Mouse (Mus musculus) thymus, adult 2 months (tissue): ENCODE data around the gene Il18bp. TPM values are rescaled to one million over a fixed set of nuclear protein-coding genes. Genes with fewer than 3 reads are reported as not detected.

Source experiments
- DNase-seq: peaks from one replicate; pipeline ENCODE4 v3.0.0; 2021
- H3K27ac ChIP-seq: fragments of 200-500 bp; 2 replicates; pipeline ENCODE4 v1.5.1; 2012; ENCODE audit warnings: low read length, control low read depth; ENCODE audit not compliant: control insufficient read depth, insufficient read depth
- H3K27me3 ChIP-seq: fragments of 200-500 bp; 2 replicates; pipeline ENCODE4 v1.6.1; 2012; ENCODE audit warnings: mild to moderate bottlenecking, low read length, moderate library complexity, mixed read lengths; ENCODE audit not compliant: control insufficient read depth, insufficient read depth
- H3K36me3 ChIP-seq: fragments of 200-500 bp; 2 replicates; pipeline ENCODE4 v1.6.1; 2012; ENCODE audit warnings: mild to moderate bottlenecking, low read length, moderate library complexity; ENCODE audit not compliant: control insufficient read depth, insufficient read depth
- H3K4me1 ChIP-seq: fragments of 200-500 bp; replicated peaks from 2 replicates; pipeline ENCODE4 v1.6.1; 2012; ENCODE audit warnings: low read length; ENCODE audit not compliant: control insufficient read depth, insufficient read depth
- H3K4me3 ChIP-seq: fragments of 200-500 bp; 2 replicates; pipeline ENCODE4 v1.5.1; 2012; ENCODE audit warnings: mild to moderate bottlenecking, low read length, control low read depth, moderate library complexity; ENCODE audit not compliant: control insufficient read depth, insufficient read depth
- CTCF ChIP-seq: fragments of 200-500 bp; IDR thresholded peaks from 2 replicates; pipeline ENCODE4 v1.5.1; 2012; ENCODE audit warnings: mild to moderate bottlenecking, control low read depth, low read length, moderate library complexity, borderline replicate concordance; ENCODE audit not compliant: control insufficient read depth, poor library complexity, insufficient read depth; ENCODE audit errors: extremely low read depth
- POLR2A ChIP-seq: fragments of 200-500 bp; IDR thresholded peaks from 2 replicates; pipeline ENCODE4 v1.6.1; 2012; ENCODE audit warnings: mild to moderate bottlenecking, low read length, control low read depth, moderate library complexity; ENCODE audit not compliant: control insufficient read depth, poor library complexity, insufficient read depth; ENCODE audit errors: extremely low read depth
- WGBS: fragments of 180-500 bp; shearing (Covaris S2); methylation state at CpG from one replicate; pipeline ENCODE4 v1.1.7; 2018; 5-methylcytosine and 5-hydroxymethylcytosine counted together
- polyA plus RNA-seq: library from polyadenylated mRNA; depleted of rRNA; stranded (reverse); fragments of >200 nt; gene quantifications from 2 replicates; pipeline ENCODE4 v1.2.3, GENCODE M21; 2012; rRNA removed

The Il18bp gene
- 57.9 and 80.7 TPM in 2 replicates for polyA plus RNA-seq

DNA sequence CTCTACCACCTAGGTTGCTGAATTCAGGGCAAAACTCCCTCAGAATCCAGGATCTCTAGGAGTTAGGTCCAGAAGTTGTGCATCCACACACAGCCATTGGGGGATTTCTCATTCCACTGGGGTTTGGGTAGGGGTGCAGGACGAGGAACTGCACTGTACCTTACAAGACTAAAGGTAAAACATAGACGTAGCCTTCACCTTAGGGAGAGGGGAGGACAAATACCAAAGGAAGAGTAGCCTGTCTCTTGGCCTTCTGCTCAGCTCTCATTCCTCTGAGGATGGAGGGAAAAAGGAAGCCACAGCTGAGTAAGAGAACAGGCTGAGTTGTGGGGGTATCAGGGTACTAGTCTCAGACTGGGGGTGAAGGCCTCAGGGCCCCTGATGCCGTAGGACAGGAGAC lies at the start of gene Il18bp:
Il18bp (minus strand) TSS at position 101 of the 400 bp plus-strand sequence.
- no peaks in the 10 kb centered on the region for H3K27me3 ChIP-seq
- H3K4me3 ChIP-seq: no peak within 1 kb of the TSS
- 95% methylated on average over 3 of the region's 3 CpGs for WGBS
- H3K36me3 ChIP-seq: peaks cover 41% of the 10 kb centered on the region
- DNase-seq: no peak
- no peaks in the 10 kb centered on the region for H3K4me1 ChIP-seq
- TF ChIP-seq CTCF: no peak
- TF ChIP-seq POLR2A: no peak
- H3K27ac ChIP-seq: peak within 1 kb of the TSS; percentile 4; the same call in 1 of the 2 replicates

DNA sequence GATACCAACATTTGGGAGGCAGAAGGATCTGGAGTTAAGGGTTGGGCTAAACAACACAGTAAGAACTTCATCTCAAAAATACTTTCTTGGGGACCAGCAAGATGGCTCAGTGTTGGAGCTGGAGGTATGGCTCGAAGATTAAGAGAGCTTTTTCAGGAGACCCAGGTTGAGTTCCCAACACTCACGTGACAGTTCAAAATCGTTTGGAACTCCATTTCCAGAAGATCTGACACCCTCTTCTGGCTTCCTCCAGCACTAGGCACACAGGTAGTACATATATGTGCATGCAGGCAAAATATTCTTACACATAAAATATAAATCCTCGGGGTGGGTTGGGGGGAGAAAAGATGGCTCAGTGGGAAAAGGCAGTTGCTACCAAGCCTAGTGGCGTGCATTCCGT lies 47.9 kb upstream of the Il18bp start:
- TF ChIP-seq POLR2A (no peak), CTCF (no peak)
- DNase-seq: no peak
- Histone ChIP-seq H3K4me3 (no peak overlapping the region), H3K27me3 (no peaks in the 10 kb centered on the region), H3K36me3 (no peaks in the 10 kb centered on the region), H3K27ac (no peak overlapping the region), H3K4me1 (peaks cover 4% of the 10 kb centered on the region)
- WGBS: 66% methylated on average over 6 of the region's 6 CpGs

GRCm38 (mm10) chr7:102065046-102065891 lies 46.8 kb upstream of the Il18bp start, which contains the start of the genes Rnf121, Xndc1 and Xntrpc:
Rnf121 (minus strand) TSS chr7:102065469.
Xndc1 (plus strand) TSS chr7:102065511.
Xntrpc (plus strand) TSS chr7:102065713.
- under 1% methylated on average over 56 of the region's 56 CpGs for WGBS
- Histone ChIP-seq H3K4me3 (peak within 1 kb of the TSS; percentile 92), H3K27me3 (no peaks in the 10 kb centered on the region), H3K4me1 (peaks cover 4% of the 10 kb centered on the region), H3K36me3 (no peaks in the 10 kb centered on the region), H3K27ac (peak within 1 kb of the TSS; percentile 53; the same call in 1 of the 2 replicates)
- DNase-seq: peak; percentile 92
- TF ChIP-seq POLR2A (peak; percentile 73), CTCF (no peak)

- Histone ChIP-seq H3K4me1 (peaks cover 4% of the 10 kb centered on the region), H3K27ac (peak overlapping the region; percentile 22; the same call in 1 of the 2 replicates), H3K36me3 (no peaks in the 10 kb centered on the region), H3K4me3 (peak overlapping the region; percentile 92), H3K27me3 (no peaks in the 10 kb centered on the region)
- WGBS: 1% methylated on average over 9 of the region's 9 CpGs
- DNase-seq: no peak
- no peak for TF ChIP-seq POLR2A
- no peak for TF ChIP-seq CTCF
Measured at GRCm38 (mm10) chr7:102064655-102065045, 46.2 kb upstream of the Il18bp start.

DNA sequence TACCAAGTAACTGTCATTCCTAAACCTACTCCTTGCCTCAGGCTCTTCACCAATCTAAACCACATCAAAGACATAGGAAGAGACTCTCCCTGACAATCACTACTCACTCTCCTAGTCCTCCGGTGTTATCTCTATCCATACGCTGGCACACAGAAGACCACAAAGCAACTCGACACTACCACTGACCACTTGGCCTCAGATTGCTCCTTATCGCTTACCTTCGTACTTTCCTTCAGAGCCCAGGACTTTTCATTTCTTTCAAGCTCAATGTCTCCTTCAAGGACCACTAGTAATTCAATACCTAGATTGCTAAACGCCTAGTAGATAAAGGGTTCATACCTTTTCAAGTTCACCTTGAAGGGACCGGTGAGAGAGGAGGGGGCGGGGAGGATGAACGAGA lies 45.4 kb upstream of the Il18bp start:
- TF ChIP-seq CTCF: no peak
- no peak for TF ChIP-seq POLR2A
- Histone ChIP-seq H3K4me3 (no peak overlapping the region), H3K36me3 (no peaks in the 10 kb centered on the region), H3K27me3 (no peaks in the 10 kb centered on the region), H3K27ac (no peak overlapping the region), H3K4me1 (peaks cover 4% of the 10 kb centered on the region)
- 68% methylated on average over 9 of the region's 9 CpGs for WGBS
- no peak for DNase-seq

DNA sequence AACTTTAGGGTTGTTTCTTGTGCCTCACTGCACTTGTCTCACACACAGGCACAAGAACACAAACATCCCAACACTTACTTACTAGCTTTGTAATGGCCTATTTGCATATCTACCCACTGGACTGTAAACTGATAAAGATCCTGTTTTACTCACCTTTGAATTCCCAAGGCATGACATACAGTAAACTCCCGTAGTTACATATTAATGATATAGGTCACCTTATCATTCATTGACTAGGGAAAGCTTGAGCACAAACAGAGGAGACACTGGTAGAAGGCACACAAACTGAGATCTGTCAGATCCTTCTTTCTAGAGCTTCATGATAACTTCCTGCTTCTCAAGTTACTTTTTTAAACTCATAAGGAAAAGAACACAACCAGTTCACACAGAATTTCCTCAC lies 43.7 kb upstream of the Il18bp start:
- Histone ChIP-seq H3K4me1 (peaks cover 4% of the 10 kb centered on the region), H3K36me3 (0 out of 2 replicates have a peak, but pooled peaks cover 4% of the 10 kb centered on the region), H3K4me3 (no peak overlapping the region), H3K27ac (no peak overlapping the region), H3K27me3 (no peaks in the 10 kb centered on the region)
- no peak for DNase-seq
- no peak for TF ChIP-seq CTCF
- TF ChIP-seq POLR2A: no peak
- 96% methylated on average over 1 of the region's 1 CpGs for WGBS
